Mouse (Mus musculus): ENCODE measurements around the gene Mroh8. TPM values are rescaled to one million over a fixed set of nuclear protein-coding genes. Genes with fewer than 3 reads are reported as not detected.
A peak's percentile ranks its signal among the peaks of the same experiment; 100 is the strongest.

The Mroh8 gene
- total RNA-seq (2021) = under 1 TPM in 1 of 2 experiments, not detected in 1; 0.10 TPM
- long read RNA-seq, experiment 1 = 0 reads
- long read RNA-seq, experiment 2 = 0 reads

DNA sequence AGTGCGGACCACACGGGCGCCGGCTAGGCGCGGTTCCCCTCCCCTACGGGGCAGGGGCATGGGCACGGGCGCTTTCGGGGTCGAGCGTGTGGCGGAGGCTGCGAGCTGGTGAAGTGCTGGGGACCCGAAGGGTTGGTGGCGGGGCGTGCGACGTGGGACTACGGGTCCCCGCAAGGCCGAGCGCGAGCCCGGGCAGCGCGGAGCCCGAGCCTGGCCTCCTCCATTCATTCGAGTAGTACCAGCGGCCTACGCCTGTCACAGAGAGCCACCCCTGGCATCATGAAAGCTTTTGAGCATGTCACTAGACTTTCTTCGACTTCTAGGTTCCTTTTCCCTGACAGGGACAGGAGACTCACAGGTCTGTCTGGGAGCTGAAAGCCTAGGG is at the start of gene Mroh8:
Gene Mroh8, minus strand, starts transcription at position 134 of the 385 bp plus-strand sequence.
- DNase-seq = no peak

DNA sequence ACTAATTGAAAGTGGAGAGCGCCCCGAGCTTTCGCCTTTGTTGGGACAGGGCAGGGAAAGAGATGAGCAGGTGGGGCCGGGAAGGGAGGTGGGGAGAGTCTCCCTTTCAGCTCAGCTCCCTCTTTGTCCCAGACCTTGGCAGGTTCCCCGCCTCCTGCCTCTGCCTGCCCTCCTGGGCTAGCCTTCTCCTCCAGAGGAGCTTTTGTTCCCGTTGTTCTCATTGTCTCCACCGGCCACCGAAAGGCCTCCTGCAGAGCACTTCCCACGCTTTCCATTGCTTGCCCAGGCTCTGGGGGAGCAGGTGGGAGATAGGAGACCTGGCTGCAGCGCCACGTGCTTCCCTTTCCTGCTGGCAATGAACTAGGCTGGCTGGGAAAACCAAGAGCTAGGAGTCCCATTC is 49.2 kb upstream of the Mroh8 start:
- no peak for DNase-seq

DNA sequence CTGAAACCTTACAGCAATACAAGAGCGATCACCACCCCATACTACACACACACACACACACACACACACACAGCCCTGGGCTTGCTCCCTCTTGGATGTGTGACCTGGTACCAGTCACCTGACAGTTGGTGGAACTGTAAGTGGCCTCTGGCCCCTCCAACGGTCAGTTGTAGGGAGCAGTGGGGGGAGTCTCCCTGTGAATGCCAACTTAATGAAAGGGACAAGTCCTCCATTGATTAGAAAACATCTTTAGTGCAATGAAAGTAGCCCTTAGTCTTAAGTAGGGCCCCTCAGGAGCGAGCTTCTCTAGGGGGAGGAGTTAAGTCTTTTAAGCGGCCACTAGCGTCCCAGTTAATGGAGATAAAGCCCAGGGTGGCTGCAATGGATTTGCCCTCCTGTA is 48.8 kb upstream of the Mroh8 start:
- DNase-seq = no peak

DNA sequence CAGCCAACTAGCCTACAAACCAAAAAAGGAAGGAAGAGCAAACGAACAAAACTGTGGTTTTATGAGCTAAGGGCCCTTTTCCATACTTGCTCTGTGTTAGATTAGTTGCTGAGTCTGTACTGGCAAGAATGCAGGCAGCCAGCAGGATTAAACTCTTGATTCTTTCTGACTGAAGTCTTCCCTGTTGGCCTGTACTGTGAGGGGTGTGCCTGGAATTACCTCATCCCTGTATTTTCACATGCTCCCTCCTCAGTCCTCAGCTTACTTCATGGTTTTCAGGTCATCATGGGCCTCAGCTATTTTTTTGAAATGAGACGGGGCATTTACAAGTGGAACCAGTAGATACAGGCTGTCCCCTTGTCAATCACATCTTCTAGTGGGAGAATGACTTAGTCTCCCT is 45.9 kb upstream of the Mroh8 start:
- peak in 1 of 2 experiments; percentile 12 for DNase-seq

GRCm38 (mm10) chr2:157322029-157322766 is 42.8 kb upstream of the Mroh8 start:
- no peak for DNase-seq

GRCm38 (mm10) chr2:157320886-157321285 is 41.5 kb upstream of the Mroh8 start:
- DNase-seq = no peak

DNA sequence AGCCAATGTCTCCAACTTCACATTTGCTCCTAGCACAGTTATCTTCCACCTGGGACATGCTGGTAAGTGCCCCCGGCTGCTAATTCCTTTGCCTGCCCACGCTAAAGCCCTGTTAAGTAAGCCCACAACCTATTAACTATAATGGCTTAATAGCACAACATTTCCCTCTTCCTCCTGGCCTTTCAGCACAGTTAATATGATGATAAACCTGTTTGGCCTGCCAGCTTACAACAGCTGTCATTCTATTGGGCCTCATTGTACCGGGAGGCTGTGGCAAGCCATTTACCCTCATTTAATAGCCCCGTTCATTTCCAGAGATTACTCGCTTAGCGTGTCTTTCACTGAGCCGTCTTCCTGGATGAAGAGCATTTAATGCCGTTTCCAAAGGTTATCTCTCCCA is 40.8 kb upstream of the Mroh8 start:
- DNase-seq = no peak

DNA sequence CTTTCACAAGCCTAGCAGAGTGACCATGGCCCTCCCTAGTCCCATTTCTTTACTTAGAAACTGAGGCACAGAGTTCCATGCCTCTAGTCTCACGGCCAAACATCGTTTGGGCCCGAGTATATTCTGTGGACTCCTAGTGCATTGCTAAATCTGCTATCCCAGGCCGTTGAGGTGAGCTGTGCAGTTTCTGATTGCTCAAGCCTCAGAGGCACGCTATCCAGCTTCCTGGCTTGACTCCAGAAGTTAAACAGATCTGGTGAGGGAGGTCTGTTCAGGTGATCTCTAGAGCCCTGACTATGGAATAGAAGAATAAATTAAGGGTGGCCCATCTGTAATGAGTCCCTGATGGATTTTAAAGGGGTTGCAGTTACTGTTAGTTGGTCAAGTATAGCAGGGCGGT is 37.9 kb upstream of the Mroh8 start:
- no peak for DNase-seq

DNA sequence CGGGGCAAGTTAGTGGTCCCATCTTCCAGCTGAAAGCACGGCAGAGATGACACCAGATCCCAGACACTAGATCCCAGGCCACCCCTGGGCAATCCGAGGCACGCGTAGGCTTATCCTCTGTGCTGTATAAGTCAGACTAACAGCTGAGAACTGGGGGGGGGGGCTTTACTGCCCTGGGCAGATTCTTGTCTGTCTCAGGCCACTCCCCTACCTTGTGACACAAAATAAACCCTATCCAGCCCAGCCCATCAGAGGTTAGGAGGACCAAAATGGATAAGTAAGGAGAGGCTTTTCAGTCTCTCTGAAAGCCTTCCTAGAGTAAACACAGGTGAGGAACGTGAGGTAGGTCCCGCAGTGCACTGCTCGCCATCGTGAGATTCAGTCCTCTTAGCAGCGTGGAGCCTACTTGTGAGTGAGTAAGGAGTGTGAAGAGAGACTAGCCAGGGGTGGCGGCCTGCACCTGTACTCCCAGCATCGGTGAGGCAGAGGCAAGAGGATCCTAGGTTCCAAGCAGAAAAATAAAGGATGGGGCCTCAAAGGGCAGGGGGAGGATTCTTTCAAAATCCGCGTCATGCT is 37.1 kb upstream of the Mroh8 start:
- no peak for DNase-seq

GRCm38 (mm10) chr2:157315486-157315885 is 36.1 kb upstream of the Mroh8 start:
- no peak for DNase-seq

DNA sequence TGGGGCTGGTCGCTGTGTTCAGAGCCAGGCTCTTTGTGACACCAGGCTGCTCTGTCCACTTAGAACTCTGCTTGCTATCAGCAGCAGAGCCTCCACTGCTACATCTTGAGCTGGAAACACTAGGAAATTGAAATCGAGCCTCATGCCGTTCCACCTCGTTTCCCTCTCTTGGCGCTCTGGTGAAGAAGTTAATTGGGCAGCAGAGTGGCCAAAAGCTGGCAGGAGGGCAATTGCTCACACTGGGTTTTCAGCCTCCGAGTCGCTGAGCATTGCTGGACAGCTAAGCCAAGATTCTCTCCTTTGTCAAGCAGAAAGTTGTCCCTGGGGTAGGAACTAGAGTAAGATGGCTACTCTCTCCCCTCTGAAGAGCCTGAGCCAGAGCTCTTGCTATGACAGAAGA is 35.0 kb upstream of the Mroh8 start:
- no peak for DNase-seq

- no peak for DNase-seq
Measured at GRCm38 (mm10) chr2:157313718-157314117, 34.4 kb upstream of the Mroh8 start.

GRCm38 (mm10) chr2:157310963-157311637 is 31.8 kb upstream of the Mroh8 start:
- no peak for DNase-seq

DNA sequence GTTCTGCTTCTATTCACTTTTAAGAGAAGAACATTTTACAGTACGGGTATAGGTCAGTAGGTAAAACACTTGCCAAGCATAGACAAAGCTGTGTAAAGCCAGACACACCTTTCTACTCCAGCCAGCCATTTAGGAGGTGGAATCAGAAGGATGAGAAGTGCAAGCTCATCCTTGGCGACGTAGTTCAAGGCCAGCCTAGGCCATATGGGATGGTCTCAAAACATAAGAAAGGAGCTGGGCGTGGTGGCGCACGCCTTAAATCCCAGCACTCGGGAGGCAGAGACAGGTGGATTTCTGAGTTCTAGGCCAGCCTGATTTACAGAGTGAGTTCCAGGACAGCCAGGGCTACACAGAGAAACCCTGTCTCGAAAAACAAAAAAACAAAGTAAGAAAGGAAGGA is 30.3 kb upstream of the Mroh8 start:
- DNase-seq = no peak

GRCm38 (mm10) chr2:157308273-157308917 is 29.0 kb upstream of the Mroh8 start:
- DNase-seq = no peak

DNA sequence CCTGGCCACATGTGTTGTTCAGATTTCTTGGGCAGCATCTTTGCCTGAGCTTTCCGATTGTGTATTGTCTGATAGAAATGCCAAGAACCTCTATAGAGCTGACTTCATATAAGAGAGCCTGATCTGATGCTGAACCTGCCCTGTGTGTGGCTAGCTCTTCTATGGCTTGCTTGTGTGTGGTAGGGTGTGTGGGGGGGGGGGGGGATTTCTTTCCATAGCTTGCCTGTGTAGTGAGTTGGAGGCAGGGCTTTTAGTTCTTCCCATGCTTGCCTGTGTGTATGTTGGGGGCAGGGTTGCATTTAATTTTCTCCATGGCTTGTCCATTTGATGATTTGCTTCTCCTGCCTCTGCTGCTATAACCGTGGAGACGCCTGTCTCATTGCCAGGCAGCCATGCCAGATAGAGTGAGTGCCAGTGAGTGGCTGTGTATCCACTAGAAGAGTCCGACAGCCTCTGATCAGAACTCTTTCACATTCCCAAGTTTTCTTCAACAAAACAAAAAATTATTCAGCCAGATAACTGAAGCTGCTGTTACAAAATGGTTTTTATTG is 28.4 kb upstream of the Mroh8 start:
- DNase-seq = peak in 1 of 2 experiments; percentile 22

GRCm38 (mm10) chr2:157306091-157307032 is 27.0 kb upstream of the Mroh8 start:
- no peak for DNase-seq

DNA sequence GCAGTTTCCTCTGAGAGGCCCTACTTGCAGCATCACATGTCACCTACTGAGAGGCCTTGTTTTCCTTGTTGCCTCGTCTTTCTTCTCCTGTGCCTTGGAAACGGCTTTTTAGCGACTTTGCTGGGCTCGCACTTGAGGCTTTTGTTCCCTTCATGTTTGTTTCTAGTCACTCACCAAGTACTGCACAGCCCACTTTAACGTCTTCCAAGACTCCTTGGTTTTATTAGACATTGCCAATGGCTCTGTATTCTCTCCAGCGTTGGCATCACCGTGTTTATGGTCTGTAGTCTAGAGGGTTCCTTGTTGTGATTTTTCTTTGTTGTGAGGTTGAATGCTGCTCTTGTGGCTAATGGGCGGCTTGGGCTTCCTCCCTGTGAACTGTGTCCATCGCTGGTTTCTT is 23.7 kb upstream of the Mroh8 start:
- DNase-seq = no peak

DNA sequence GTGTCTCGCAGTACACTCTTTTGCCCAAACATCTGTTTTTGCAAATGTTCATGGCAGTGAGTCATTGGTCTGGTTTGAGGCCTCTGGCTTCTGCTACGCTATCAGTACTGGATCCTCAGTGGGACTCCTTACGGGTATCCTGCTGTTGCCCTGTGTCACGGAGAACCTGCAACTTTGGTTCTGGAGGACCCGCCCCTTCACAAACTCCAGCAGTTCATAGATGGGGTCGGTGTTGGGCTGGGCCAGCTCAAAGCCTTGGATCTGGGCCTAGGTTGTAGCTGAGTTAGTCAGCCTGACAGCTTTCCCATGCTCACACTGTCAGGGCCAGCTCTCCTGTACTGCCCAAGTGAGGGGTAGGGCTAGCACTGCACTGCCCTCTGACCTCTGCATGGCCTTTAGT is 20.7 kb upstream of the Mroh8 start:
- DNase-seq = no peak

DNA sequence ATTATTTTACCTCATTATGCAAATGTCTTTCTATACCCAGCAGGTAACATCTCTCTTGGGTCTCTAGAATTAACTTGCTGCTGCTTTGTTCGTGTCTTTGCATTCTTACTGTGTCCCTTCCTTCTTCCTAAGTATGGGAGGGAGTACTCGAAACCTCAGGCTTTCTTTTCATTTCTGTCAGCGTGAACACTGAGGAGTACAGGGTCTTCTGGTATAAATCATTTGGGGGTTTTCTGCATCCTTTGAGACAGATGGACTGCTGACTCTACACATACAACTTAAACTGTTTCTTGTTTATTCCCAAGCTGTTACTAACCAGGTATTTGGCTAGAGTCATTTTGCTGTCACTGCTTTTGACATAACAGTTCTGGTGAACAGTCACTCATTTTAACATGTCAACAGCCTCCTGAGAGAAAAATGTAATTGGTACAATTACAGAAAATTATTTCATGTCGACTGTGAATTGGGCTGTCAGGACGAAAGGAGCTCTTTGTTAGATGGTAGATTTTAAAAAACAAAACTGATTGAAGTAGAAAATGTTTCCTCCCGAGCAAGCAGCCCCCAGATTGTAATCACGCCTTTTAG is 16.8 kb upstream of the Mroh8 start:
- no peak for DNase-seq

- peak; percentile 50 to 85 for DNase-seq
Measured at GRCm38 (mm10) chr2:157292093-157292492, 12.7 kb upstream of the Mroh8 start.

Data from heart, adult 18-20 months (tissue).